Mouse (Mus musculus) intestine, postnatal 0 days (tissue): ENCODE measurements at regions not wholly inside any gene's neighbourhood (a gene's known extent, or its start where the extent isn't known, plus 50 kb on each side); places are given as distances from the start of the nearest gene placed in this dataset.

Experiments used
- ATAC-seq: fragments of 200-750 bp; cut with Nextera tagmentation; 2 replicates; pipeline ENCODE4 v1.8.0; 2017; ENCODE audit warnings: mild to moderate bottlenecking, moderate TSS enrichment, moderate library complexity
- H3K27ac ChIP-seq: fragments of 300-500 bp; sonication (generic); 2 replicates; pipeline ENCODE4 v1.5.1; 2014; ENCODE audit warnings: mild to moderate bottlenecking, low read depth, low read length, moderate library complexity
- H3K27me3 ChIP-seq: fragments of 300-500 bp; sonication (generic); replicated peaks from 2 replicates; pipeline ENCODE4 v1.6.1; 2014; ENCODE audit warnings: low read length, mixed read lengths; ENCODE audit not compliant: control insufficient read depth, insufficient read depth
- H3K36me3 ChIP-seq: fragments of 300-500 bp; sonication (generic); 2 replicates; pipeline ENCODE4 v1.6.1; 2014; ENCODE audit warnings: mild to moderate bottlenecking, moderate library complexity; ENCODE audit not compliant: control insufficient read depth, insufficient read depth
- H3K4me1 ChIP-seq: fragments of 300-500 bp; sonication (generic); replicated peaks from 2 replicates; pipeline ENCODE4 v1.6.1; 2014; ENCODE audit warnings: antibody characterized with exemption, low read length, mixed read lengths; ENCODE audit not compliant: control insufficient read depth, insufficient read depth
- H3K4me2 ChIP-seq: fragments of 300-500 bp; sonication (generic); replicated peaks from 2 replicates; pipeline ENCODE4 v1.6.1; 2014; ENCODE audit warnings: low read depth, mild to moderate bottlenecking, moderate library complexity
- H3K4me3 ChIP-seq: fragments of 300-500 bp; sonication (generic); 2 replicates; pipeline ENCODE4 v1.5.1; 2014; ENCODE audit warnings: low read depth, low read length
- H3K9ac ChIP-seq: fragments of 300-500 bp; sonication (generic); 2 replicates; pipeline ENCODE4 v1.6.1; 2014; ENCODE audit warnings: mild to moderate bottlenecking, low read depth, low read length
- H3K9me3 ChIP-seq: fragments of 300-500 bp; sonication (generic); 2 replicates; pipeline ENCODE4 v1.6.1; 2016; ENCODE audit warnings: mixed run types; ENCODE audit not compliant: control insufficient read depth
- CTCF ChIP-seq: sonication (generic); IDR thresholded peaks from 2 replicates; pipeline ENCODE4 v1.5.1; 2016; ENCODE audit warnings: low read depth, mild to moderate bottlenecking, control low read depth, antibody characterized with exemption, moderate library complexity
- WGBS: fragments of 180-500 bp; shearing (Covaris S2); extraction: QIAGEN DNeasy Blood & Tissue Kit; methylation state at CpG from one replicate; pipeline ENCODE4 v1.1.7; 2014; 5-methylcytosine and 5-hydroxymethylcytosine counted together

DNA sequence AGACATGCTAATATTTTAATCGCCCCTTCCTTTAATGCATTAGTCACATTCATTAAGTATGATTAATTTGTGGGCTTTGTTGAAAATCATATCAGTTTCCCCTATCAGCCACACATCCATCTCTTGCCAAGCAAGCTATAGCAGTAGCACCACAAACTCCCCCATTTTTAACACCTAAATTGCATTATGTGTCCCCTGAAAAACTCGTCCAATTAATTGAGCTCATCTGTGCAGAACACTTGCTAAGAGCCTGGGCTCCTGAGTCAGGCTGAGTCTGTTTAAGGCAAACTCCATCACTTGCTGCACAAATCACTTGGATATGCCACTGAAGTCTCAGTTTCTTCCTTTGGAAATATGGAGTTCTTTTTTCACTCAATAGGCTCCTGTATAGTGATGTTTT is 242.7 kb upstream of the Vstm2b start:
- Histone ChIP-seq H3K27ac (no peak overlapping the region), H3K27me3 (no peaks in the 10 kb centered on the region), H3K4me2 (no peak overlapping the region), H3K9ac (no peak overlapping the region), H3K4me1 (no peaks in the 10 kb centered on the region), H3K36me3 (no peaks in the 10 kb centered on the region), H3K9me3 (no peaks in the 10 kb centered on the region), H3K4me3 (no peak overlapping the region)
- ATAC-seq: no peak
- 77% methylated on average over 2 of the region's 2 CpGs for WGBS
- no peak for TF ChIP-seq CTCF

DNA sequence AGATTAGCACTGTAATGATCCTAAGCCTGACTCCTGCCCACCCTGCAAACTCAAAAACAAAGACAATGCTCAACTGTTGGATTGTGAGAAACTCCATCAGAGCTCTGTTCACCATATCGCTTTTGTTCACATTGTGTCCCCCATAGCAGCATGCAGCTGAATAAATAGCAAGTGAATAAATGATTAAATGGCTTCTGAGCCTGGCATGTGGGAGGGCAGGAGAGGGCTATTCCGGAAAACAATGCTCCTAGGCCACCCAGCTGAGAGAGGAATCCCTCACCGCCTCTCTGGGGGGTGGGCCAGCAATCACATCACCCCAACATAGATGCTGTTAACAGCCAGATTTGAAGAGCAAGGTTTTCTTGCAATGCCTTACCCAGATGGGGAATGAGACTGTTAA is 238.5 kb upstream of the Vstm2b start:
- Histone ChIP-seq H3K4me3 (no peak overlapping the region), H3K36me3 (no peaks in the 10 kb centered on the region), H3K27ac (no peak overlapping the region), H3K9me3 (no peaks in the 10 kb centered on the region), H3K4me1 (no peaks in the 10 kb centered on the region), H3K9ac (no peak overlapping the region), H3K27me3 (no peaks in the 10 kb centered on the region), H3K4me2 (no peak overlapping the region)
- 33% methylated on average over 3 of the region's 3 CpGs for WGBS
- no peak for TF ChIP-seq CTCF
- ATAC-seq: no peak

DNA sequence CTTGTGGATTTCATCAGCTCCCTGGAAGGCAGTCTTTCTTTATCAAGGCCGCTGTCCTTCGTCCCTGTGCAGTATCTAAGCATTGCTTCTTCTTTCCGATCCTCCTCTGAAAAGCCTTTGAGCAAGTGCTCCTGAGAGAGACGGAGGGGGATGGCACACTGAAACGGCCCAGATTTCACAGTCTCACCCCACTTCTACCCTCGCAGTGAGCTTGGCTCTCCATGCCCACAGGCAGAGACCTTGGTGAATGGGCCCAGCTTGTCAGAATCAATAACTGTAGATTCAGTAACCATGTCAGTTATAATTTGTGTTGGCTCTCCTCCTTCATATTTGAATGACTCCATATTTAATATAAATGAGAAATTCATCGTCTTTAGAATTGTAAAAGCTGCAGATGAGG is 234.3 kb upstream of the Vstm2b start:
- 53% methylated on average over 7 of the region's 7 CpGs for WGBS
- Histone ChIP-seq H3K27me3 (no peaks in the 10 kb centered on the region), H3K9ac (no peak overlapping the region), H3K9me3 (no peaks in the 10 kb centered on the region), H3K4me2 (no peak overlapping the region), H3K27ac (no peak overlapping the region), H3K4me1 (no peaks in the 10 kb centered on the region), H3K36me3 (no peaks in the 10 kb centered on the region), H3K4me3 (no peak overlapping the region)
- no peak for ATAC-seq
- no peak for TF ChIP-seq CTCF

DNA sequence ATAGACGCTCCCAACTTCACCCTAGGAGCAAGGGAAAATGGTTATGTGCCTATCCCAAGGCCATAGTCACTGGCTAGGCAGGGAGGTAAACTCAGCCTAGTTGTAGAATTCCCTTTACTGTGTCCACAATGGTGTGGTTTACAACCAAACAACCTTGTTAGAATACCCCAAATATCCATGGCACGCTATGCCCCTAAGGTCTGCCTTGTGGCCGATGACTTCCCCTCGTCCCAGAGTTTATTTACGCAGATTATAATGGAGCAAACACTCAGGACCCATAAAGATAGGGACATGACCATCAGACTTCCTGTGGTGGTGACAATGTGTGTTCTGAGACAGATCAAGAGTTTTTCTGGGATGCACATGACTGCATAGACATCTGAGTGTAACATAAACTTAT is 231.5 kb upstream of the Vstm2b start:
- no peaks in the 10 kb centered on the region for H3K27me3 ChIP-seq
- H3K9ac ChIP-seq: no peak overlapping the region
- 66% methylated on average over 5 of the region's 5 CpGs for WGBS
- H3K4me3 ChIP-seq: no peak overlapping the region
- H3K4me2 ChIP-seq: no peak overlapping the region
- no peaks in the 10 kb centered on the region for H3K4me1 ChIP-seq
- no peak for ATAC-seq
- no peak overlapping the region for H3K27ac ChIP-seq
- TF ChIP-seq CTCF: no peak
- no peaks in the 10 kb centered on the region for H3K36me3 ChIP-seq
- no peaks in the 10 kb centered on the region for H3K9me3 ChIP-seq

DNA sequence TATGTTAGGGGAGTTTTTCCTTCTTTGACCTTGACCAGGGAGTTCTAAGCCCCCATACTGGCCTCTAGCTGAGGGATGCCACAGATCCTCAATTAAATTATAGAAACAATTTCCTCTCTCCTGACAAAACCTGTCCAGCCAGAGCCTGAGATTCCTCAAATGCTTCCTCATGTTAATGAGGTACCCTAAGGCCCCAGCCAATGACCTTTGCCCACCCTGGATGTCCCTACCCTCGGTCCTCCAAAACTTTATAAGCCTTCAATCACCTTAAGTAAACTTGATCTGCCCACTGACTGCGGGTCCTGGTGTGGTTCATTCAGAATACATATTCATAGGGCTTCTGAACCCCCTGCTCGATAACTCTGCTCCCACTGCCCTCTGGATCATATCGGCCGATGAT is 227.7 kb upstream of the Vstm2b start:
- H3K9ac ChIP-seq: no peak overlapping the region
- H3K4me1 ChIP-seq: no peaks in the 10 kb centered on the region
- ATAC-seq: no peak
- H3K4me3 ChIP-seq: no peak overlapping the region
- H3K9me3 ChIP-seq: no peaks in the 10 kb centered on the region
- no peak overlapping the region for H3K4me2 ChIP-seq
- TF ChIP-seq CTCF: no peak
- WGBS: 48% methylated on average over 5 of the region's 5 CpGs
- no peaks in the 10 kb centered on the region for H3K36me3 ChIP-seq
- H3K27me3 ChIP-seq: no peaks in the 10 kb centered on the region
- H3K27ac ChIP-seq: no peak overlapping the region

DNA sequence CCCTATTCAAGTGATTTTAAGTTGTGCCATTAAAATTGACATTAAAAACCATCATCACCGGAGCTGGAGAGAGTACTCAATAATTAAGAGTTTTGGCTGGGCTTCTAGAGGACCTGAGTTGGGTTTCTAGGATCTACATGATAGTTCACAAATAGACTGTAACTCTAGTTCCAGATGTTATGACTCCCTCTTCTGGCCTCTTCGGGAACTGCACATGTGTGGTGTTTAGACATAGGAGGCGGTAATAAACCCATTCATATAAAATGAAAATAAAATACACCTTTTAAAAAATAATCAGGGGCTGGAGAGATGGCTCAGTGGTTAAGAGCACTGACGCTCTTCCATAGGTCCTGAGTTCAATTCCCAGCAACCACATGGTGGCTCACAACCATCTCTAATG is 227.1 kb upstream of the Vstm2b start:
- Histone ChIP-seq H3K9me3 (no peaks in the 10 kb centered on the region), H3K27ac (no peak overlapping the region), H3K27me3 (no peaks in the 10 kb centered on the region), H3K4me1 (no peaks in the 10 kb centered on the region), H3K4me2 (no peak overlapping the region), H3K36me3 (no peaks in the 10 kb centered on the region), H3K4me3 (no peak overlapping the region), H3K9ac (no peak overlapping the region)
- WGBS: 92% methylated on average over 4 of the region's 4 CpGs
- no peak for ATAC-seq
- no peak for TF ChIP-seq CTCF

DNA sequence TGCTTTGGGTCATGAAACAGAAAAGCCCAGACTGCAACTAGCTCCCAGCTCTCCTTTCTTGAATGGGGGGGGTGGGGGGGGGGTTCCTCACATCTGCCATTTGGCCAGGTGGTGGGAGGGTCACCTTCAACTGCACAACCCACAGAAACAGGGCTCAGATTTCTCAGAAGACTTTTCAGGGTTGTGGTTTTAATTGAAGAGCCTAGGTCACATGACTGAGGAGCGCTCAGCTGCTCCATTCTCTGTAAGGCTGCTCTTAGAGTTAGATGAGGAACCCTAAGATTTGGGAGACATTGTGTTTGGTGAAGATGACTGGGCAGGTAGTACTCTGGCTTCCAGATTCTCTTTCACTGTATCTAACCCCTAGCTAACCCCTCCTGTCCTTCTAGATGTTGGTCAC is 225.8 kb upstream of the Vstm2b start:
- 89% methylated on average over 1 of the region's 1 CpGs for WGBS
- Histone ChIP-seq H3K4me3 (no peak overlapping the region), H3K4me1 (no peaks in the 10 kb centered on the region), H3K27ac (no peak overlapping the region), H3K9me3 (no peaks in the 10 kb centered on the region), H3K4me2 (no peak overlapping the region), H3K9ac (no peak overlapping the region), H3K36me3 (no peaks in the 10 kb centered on the region), H3K27me3 (no peaks in the 10 kb centered on the region)
- ATAC-seq: no peak
- TF ChIP-seq CTCF: no peak
